Mouse (Mus musculus) heart, postnatal 0 days (tissue): ENCODE measurements at regions not wholly inside any gene's neighbourhood (a gene's known extent, or its start where the extent isn't known, plus 50 kb on each side); places are given as distances from the start of the nearest gene placed in this dataset.

ENCODE experiments used
- ATAC-seq: fragments of 200-750 bp; cut with Nextera tagmentation; 2 replicates; pipeline ENCODE4 v1.8.0; 2017; ENCODE audit warnings: low read depth, moderate number of reproducible peaks, moderate library complexity; ENCODE audit not compliant: insufficient read depth
- DNase-seq: peaks from one replicate; pipeline ENCODE4 v3.0.0-alpha.2; 2016; ENCODE audit warnings: low spot score
- H3K27ac ChIP-seq: fragments of 300-500 bp; sonication (generic); 2 replicates; pipeline ENCODE4 v1.5.1; 2014; ENCODE audit warnings: low read depth, mild to moderate bottlenecking
- H3K27me3 ChIP-seq: fragments of 300-500 bp; sonication (generic); 2 replicates; pipeline ENCODE4 v1.6.1; 2014; ENCODE audit warnings: low read length, mixed read lengths; ENCODE audit not compliant: control insufficient read depth, insufficient read depth
- H3K36me3 ChIP-seq: fragments of 300-500 bp; sonication (generic); replicated peaks from 2 replicates; pipeline ENCODE4 v1.6.1; 2014; ENCODE audit warnings: low read length, mixed read lengths; ENCODE audit not compliant: control insufficient read depth, insufficient read depth
- H3K4me1 ChIP-seq: fragments of 300-500 bp; sonication (generic); 2 replicates; pipeline ENCODE4 v1.6.1; 2014; ENCODE audit warnings: antibody characterized with exemption; ENCODE audit not compliant: control insufficient read depth, insufficient read depth
- H3K4me2 ChIP-seq: fragments of 300-500 bp; sonication (generic); 2 replicates; pipeline ENCODE4 v1.6.1; 2014; ENCODE audit warnings: low read depth, mild to moderate bottlenecking, low read length, moderate library complexity
- H3K4me3 ChIP-seq: fragments of 300-500 bp; sonication (generic); 2 replicates; pipeline ENCODE4 v1.5.1; 2014; ENCODE audit warnings: low read depth, low read length
- H3K9ac ChIP-seq: fragments of 300-500 bp; sonication (generic); replicated peaks from 2 replicates; pipeline ENCODE4 v1.6.1; 2014; ENCODE audit warnings: low read depth, low read length, mixed read lengths
- H3K9me3 ChIP-seq: fragments of 300-500 bp; sonication (generic); replicated peaks from 2 replicates; pipeline ENCODE4 v1.6.1; 2016; ENCODE audit warnings: low read length; ENCODE audit not compliant: control insufficient read depth
- CTCF ChIP-seq: IDR thresholded peaks from 2 replicates; pipeline ENCODE4 v1.5.1; 2016; ENCODE audit warnings: antibody characterized with exemption, control low read depth, low read depth
- EP300 ChIP-seq: IDR thresholded peaks from 2 replicates; pipeline ENCODE4 v1.6.1; 2016; ENCODE audit warnings: antibody characterized with exemption, low read depth
- WGBS: fragments of 180-500 bp; shearing (Covaris S2); extraction: QIAGEN DNeasy Blood & Tissue Kit; methylation state at CpG from one replicate; pipeline ENCODE4 v1.1.7; 2014; 5-methylcytosine and 5-hydroxymethylcytosine counted together

DNA sequence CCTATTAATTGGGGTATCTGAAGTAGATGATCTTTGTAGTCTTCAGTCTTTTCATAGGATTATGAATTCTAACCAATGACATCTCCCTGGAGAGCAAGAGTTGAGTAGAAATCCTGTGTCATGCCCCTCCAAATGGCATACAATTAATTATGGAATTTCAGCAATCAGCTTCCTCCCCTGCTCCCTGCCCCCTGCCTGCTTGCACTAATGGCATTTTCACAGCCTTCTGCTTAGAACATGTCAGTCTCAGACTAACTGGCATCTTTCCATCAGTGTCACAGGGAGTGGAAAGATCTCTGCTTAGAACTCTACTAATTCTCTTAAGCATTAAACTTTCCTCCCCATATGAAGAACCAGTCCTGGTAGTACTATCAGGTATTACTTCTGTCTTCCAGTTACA, 581.8 kb upstream of the Camk1g start:
- no peak overlapping the region for H3K9ac ChIP-seq
- no peak overlapping the region for H3K4me3 ChIP-seq
- ATAC-seq (no peak), DNase-seq (no peak)
- H3K27me3 ChIP-seq, result no peaks in the 10 kb centered on the region
- H3K36me3 ChIP-seq, result no peaks in the 10 kb centered on the region
- no peaks in the 10 kb centered on the region for H3K4me1 ChIP-seq
- no peak for TF ChIP-seq CTCF
- TF ChIP-seq EP300, result no peak
- H3K4me2 ChIP-seq, result no peak overlapping the region
- H3K9me3 ChIP-seq, result 0 out of 2 replicates have a peak, but pooled peaks cover 6% of the 10 kb centered on the region
- no peak overlapping the region for H3K27ac ChIP-seq

DNA sequence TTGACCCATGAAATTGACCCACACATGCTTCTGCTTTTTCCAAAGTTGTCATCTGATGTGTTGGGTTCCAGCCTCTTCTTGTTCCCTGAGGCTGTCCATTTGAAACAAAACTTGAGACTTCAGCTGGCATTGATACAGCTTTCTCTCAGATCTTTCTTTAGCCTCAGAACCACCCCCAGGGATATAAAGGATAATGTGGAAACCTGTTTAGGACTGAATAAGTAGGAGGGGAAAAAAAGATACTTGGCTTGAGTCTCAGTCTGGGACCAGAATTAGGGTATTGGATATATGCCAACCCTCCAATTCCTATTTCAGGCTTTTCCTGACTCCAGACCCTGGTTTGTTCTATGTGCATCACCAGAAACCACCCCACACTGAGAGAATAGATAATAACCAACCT, 579.7 kb upstream of the Camk1g start:
- TF ChIP-seq CTCF (no peak), EP300 (no peak)
- H3K27ac ChIP-seq, result no peak overlapping the region
- ATAC-seq, result no peak
- DNase-seq, result no peak
- H3K4me3 ChIP-seq, result no peak overlapping the region
- no peak overlapping the region for H3K4me2 ChIP-seq
- H3K4me1 ChIP-seq, result no peaks in the 10 kb centered on the region
- no peaks in the 10 kb centered on the region for H3K27me3 ChIP-seq
- H3K9me3 ChIP-seq, result no peaks in the 10 kb centered on the region
- no peak overlapping the region for H3K9ac ChIP-seq
- no peaks in the 10 kb centered on the region for H3K36me3 ChIP-seq

DNA sequence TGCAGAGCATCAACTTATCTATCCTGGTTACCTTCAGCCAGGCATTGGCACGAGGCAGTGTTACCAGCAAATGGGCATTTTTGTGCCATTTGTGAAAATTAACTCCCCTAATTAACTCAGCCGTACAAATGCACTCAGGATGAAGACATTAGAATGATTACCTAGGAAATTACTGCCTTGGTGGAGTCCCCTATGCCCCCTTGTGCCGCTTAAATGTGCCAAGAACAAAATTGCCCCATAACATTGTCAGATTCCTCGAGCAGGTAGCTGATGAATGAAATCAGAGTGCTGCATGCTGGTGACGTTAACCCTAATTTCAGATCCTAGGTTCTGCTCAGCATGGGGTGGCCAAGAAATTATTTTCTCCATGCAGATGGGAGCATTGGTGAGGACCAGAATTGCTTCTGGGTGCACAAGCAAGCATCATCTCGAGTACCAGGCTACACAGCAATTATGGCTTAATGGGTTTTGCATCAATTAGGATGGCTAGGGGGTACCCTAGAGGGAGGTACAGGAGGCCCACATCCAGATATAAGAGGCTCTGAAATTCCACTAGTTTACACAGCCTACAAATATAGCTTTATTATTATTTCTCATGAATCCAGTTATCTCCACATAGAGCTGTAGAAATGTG, 577.0 kb upstream of the Camk1g start:
- no peak for DNase-seq

DNA sequence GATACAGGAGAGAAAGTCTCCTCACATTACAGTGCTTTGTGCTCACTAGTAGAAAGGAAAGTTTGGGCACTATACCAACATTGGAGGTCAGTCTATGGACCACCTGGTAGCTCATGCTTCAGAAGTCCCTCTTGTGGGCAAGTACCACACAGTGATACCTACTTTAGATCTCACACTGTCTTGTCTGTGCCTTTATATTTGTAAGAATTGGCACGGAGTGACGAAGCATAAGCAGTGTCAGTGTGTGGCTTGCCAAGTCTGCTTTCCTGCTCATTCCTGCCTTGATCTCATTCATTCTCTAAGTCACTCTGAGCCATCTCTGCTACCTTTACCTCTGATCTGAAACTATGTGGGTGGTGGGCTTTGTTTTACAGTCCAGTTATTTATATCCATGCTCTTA, 565.9 kb upstream of the Camk1g start:
- no peaks in the 10 kb centered on the region for H3K4me1 ChIP-seq
- no peak overlapping the region for H3K4me3 ChIP-seq
- H3K4me2 ChIP-seq, result no peak overlapping the region
- H3K9me3 ChIP-seq, result no peaks in the 10 kb centered on the region
- DNase-seq (no peak), ATAC-seq (no peak)
- H3K27ac ChIP-seq, result no peak overlapping the region
- no peak for TF ChIP-seq CTCF
- no peak for TF ChIP-seq EP300
- no peaks in the 10 kb centered on the region for H3K27me3 ChIP-seq
- 71% methylated on average over 2 of the region's 2 CpGs for WGBS
- no peak overlapping the region for H3K9ac ChIP-seq
- H3K36me3 ChIP-seq, result no peaks in the 10 kb centered on the region

More for the DNA sequence above, 577.0 kb upstream of the Camk1g start:
- no peaks in the 10 kb centered on the region for H3K36me3 ChIP-seq
- ATAC-seq, result no peak
- H3K9me3 ChIP-seq, result no peaks in the 10 kb centered on the region
- 75% methylated on average over 6 of the region's 6 CpGs for WGBS
- H3K4me1 ChIP-seq, result no peaks in the 10 kb centered on the region
- H3K9ac ChIP-seq, result no peak overlapping the region
- no peak overlapping the region for H3K27ac ChIP-seq
- no peaks in the 10 kb centered on the region for H3K27me3 ChIP-seq
- no peak overlapping the region for H3K4me3 ChIP-seq
- TF ChIP-seq EP300 (no peak), CTCF (no peak)
- no peak overlapping the region for H3K4me2 ChIP-seq

DNA sequence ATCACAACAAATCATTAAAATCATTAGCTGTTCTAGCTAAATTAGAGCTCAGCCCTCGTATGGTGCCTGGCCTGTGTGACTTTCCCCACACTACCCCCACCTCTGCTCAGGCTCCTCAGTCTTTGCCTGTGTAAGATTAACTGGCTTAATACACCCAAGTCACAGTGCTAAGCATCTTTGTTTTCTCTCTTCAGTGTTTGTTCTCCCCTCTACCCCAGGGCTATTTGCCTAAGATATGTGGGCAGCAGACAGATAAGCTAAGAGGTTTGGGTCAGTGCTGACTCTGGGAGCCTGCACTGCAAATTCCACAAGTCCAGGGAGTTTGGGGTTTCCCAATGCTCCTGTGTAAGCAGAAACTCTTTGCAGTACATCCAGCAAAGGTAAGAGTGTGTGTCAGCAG, 564.2 kb upstream of the Camk1g start:
- Histone ChIP-seq H3K36me3 (no peaks in the 10 kb centered on the region), H3K27ac (no peak overlapping the region), H3K27me3 (no peaks in the 10 kb centered on the region), H3K4me3 (no peak overlapping the region), H3K4me1 (no peaks in the 10 kb centered on the region), H3K9ac (no peak overlapping the region), H3K4me2 (no peak overlapping the region), H3K9me3 (no peaks in the 10 kb centered on the region)
- no peak for DNase-seq
- 42% methylated on average over 1 of the region's 1 CpGs for WGBS
- TF ChIP-seq EP300 (no peak), CTCF (no peak)
- ATAC-seq, result no peak

DNA sequence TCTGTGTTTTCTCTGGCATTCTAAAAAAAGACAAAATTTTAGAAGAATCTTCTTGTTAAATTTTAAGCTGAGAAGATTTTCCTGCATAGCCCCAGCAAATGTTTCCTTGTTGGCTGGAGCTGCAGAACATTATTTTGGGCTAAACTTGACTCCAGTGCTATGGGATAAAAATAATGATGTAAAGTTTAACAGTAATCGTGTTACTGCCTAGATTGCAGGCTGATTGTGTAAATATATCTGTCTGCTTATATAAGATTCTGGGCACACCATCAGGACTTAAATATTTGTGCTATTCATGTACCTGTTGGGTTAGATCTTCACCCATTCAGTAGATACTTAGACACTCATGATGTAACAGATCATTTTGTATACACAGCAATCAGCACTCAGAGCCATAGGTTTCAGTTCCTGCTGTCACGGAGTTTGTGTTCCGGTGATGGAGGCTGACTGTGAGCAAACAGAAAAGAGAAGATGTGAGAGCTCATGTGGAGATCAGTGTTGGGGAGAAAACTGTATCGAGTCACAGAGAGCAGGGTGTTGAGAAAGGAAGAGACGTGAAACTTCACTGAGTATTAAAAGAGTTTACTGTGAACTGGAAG, 561.1 kb upstream of the Camk1g start:
- Histone ChIP-seq H3K4me1 (no peaks in the 10 kb centered on the region), H3K4me3 (no peak overlapping the region), H3K9me3 (no peaks in the 10 kb centered on the region), H3K36me3 (no peaks in the 10 kb centered on the region), H3K27me3 (no peaks in the 10 kb centered on the region), H3K27ac (no peak overlapping the region), H3K9ac (no peak overlapping the region), H3K4me2 (no peak overlapping the region)
- DNase-seq (no peak), ATAC-seq (no peak)
- WGBS, result 73% methylated on average over 5 of the region's 5 CpGs
- TF ChIP-seq CTCF (no peak), EP300 (no peak)
